Mouse (Mus musculus) left cerebral cortex, adult 6 months (tissue): Measurements from ENCODE around the gene Pax6. TPM values are rescaled to one million over a fixed set of nuclear protein-coding genes. Genes with fewer than 3 reads are reported as not detected.

Source experiments
- long read RNA-seq, 2 experiments: library from polyadenylated mRNA; unstranded; transcript quantifications; one replicate each; pipeline ENCODE4 v2.0.0; 2019 to 2020
- polyA plus RNA-seq: library from polyadenylated mRNA; unstranded; fragments of <200 nt; fragmentation: Nextera tagmentation; gene quantifications from 2 replicates; pipeline ENCODE4 v1.2.3, GENCODE M21; 2021

The Pax6 gene
- 5.3 and 5.6 TPM in 2 replicates for polyA plus RNA-seq
- long read RNA-seq, experiment 1, partial matches to known transcripts: 6 of 26 reads
- long read RNA-seq, experiment 1, other reads (novel, unspliced or antisense): 12 of 26 reads
- long read RNA-seq, experiment 2, partial matches to known transcripts: 1 of 5 reads
- long read RNA-seq, experiment 2, other reads (novel, unspliced or antisense): 3 of 5 reads

GRCm38 (mm10) chr2:105668271-105669270 lies at the start of gene Pax6:
Gene Pax6 (plus strand): TSS chr2:105668900.

Other genes with a start within 250 kb of the Pax6 start
- 9.4 and 9.6 TPM in 2 replicates for gene Elp4, start 235.7 kb downstream of the Pax6 start, polyA plus RNA-seq
- gene Immp1l, start 235.7 kb downstream of the Pax6 start, polyA plus RNA-seq: 122 and 142 TPM in 2 replicates